Mouse (Mus musculus): ENCODE data around the gene Sh3gl2. TPM values are rescaled to one million over a fixed set of nuclear protein-coding genes. Genes with fewer than 3 reads are reported as not detected.

The Sh3gl2 gene
- polyA plus RNA-seq, 1 experiment: 0.22 TPM

DNA sequence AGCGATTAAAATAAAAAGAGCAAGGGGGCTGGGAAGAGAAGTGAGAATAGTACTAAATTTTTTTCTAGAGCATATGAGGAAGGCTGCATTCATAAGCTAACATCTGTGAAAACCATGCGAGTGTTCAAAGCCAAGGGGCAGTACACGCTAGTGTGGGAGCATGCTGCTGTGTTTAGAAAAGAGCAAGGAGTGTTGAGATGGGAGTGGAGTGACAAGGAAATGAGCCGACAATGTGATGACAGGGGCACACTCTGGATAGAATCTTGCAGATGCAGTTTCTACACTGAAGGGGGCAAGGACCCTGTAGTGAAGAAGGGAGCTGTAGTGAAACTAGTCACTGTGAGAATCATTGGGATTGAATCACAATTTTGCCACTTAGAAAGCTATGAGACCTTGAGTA is 481.2 kb downstream of the Sh3gl2 start:
- H3K27ac ChIP-seq (ENCODE audit: control insufficient read depth, insufficient read depth, low read length): no peak overlapping the region
- DNase-seq: no peak
- TF ChIP-seq POLR2A (IDR thresholded peaks at IDR 0.05; ENCODE audit: control insufficient read depth, extremely low read depth, insufficient read depth, low read length, poor library complexity) (no peak), CTCF (IDR thresholded peaks at IDR 0.05; ENCODE audit: borderline replicate concordance, control insufficient read depth, extremely low read depth, insufficient read depth, low read length, poor library complexity) (no peak)
- no peaks in the 10 kb centered on the region for H3K27me3 ChIP-seq (ENCODE audit: control insufficient read depth, insufficient read depth, low read length)
- H3K4me3 ChIP-seq (ENCODE audit: control insufficient read depth, insufficient read depth, low read length): no peak overlapping the region
- 90% methylated on average over 4 of the region's 4 CpGs for WGBS
- H3K4me1 ChIP-seq (replicated peaks; ENCODE audit: control insufficient read depth, insufficient read depth, low read length): no peaks in the 10 kb centered on the region
- no peaks in the 10 kb centered on the region for H3K36me3 ChIP-seq (ENCODE audit: control insufficient read depth, insufficient read depth, low read length)

Measured in thymus, adult 2 months (tissue).